Mouse (Mus musculus) cortical plate, adult 2 months (tissue): Measurements from ENCODE around the gene Cwh43. TPM values are rescaled to one million over a fixed set of nuclear protein-coding genes. Genes with fewer than 3 reads are reported as not detected.
"Not testable (repeated sequence)": the region's sequence is repeated elsewhere in the genome, so short reads cannot be mapped to it uniquely, and the experiment has no call there.

ENCODE experiments used
- H3K27ac ChIP-seq: fragments of 200-500 bp; 2 replicates; pipeline ENCODE4 v1.5.1; 2012; ENCODE audit warnings: low read length, control low read depth, inconsistent platforms; ENCODE audit not compliant: insufficient read depth
- H3K4me1 ChIP-seq: fragments of 200-500 bp; 2 replicates; pipeline ENCODE4 v1.6.1; 2011; ENCODE audit warnings: low read length; ENCODE audit not compliant: control insufficient read depth, insufficient read depth
- H3K4me3 ChIP-seq: fragments of 200-500 bp; 2 replicates; pipeline ENCODE4 v1.5.1; 2011; ENCODE audit warnings: mild to moderate bottlenecking, low read length, control low read depth; ENCODE audit not compliant: insufficient read depth
- CTCF ChIP-seq: fragments of 200-500 bp; IDR thresholded peaks from 2 replicates; pipeline ENCODE4 v1.5.1; 2011; ENCODE audit warnings: mild to moderate bottlenecking, control low read depth, low read length; ENCODE audit not compliant: insufficient read depth; ENCODE audit errors: extremely low read depth
- POLR2A ChIP-seq: fragments of 200-500 bp; IDR thresholded peaks from 2 replicates; pipeline ENCODE4 v1.6.1; 2011; ENCODE audit warnings: mild to moderate bottlenecking, low read length, control low read depth; ENCODE audit not compliant: insufficient read depth; ENCODE audit errors: extremely low read depth
- polyA plus RNA-seq: library from polyadenylated mRNA; depleted of rRNA; stranded (reverse); fragments of >200 nt; gene quantifications from 2 replicates; pipeline ENCODE4 v1.2.3, GENCODE M21; 2012

Cwh43 gene
- polyA plus RNA-seq, 1 experiment = 2.8 TPM

DNA sequence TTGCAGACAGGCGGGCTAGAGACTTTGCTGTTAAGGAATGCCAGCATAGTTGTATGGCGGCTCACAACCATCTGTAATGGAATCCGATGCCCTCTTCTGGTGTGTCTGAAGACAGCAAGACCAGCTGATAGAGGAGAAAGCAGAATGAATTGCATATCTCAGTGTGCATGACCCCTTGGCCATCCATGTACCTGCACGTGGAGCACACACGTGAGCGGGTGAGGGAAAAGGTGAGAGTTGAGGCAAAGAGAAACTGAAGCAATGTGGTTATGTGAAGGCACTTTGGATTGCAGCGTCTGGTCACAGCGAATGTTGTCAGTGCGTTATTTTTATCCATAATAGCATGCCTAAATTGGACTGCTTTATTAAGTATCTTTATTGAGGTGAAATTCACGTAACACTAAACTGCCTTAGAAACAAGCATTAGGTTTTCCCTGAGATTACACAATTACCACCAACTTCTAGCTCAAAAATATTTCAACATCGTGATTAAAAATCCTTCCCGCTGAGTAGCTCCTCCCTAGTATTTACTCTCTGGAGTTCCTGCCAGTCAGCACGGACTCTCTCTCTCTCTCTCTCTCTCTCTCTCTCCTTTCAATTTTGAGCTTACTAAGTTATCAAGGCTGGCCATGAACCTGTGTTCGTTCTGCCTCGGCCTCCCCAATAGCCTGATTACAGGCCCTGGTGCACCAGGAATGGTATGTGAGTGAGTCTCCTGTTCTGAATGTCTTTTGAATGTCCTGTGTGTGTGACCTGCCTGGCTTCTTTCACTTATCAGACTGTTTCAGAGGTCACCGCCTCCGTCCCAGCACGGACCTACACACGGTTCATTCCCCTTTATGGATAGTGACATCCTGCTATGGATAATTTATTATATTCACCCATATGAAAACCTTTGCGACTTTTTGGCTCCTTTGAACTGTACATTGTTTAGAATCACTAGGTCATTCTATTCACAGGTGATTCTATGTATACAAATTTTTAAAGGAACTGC lies 68.8 kb downstream of the Cwh43 start:
- TF ChIP-seq CTCF (no peak), POLR2A (no peak)
- H3K4me1 ChIP-seq = no peaks in the 10 kb centered on the region
- no peak overlapping the region for H3K27ac ChIP-seq
- no peak overlapping the region for H3K4me3 ChIP-seq

DNA sequence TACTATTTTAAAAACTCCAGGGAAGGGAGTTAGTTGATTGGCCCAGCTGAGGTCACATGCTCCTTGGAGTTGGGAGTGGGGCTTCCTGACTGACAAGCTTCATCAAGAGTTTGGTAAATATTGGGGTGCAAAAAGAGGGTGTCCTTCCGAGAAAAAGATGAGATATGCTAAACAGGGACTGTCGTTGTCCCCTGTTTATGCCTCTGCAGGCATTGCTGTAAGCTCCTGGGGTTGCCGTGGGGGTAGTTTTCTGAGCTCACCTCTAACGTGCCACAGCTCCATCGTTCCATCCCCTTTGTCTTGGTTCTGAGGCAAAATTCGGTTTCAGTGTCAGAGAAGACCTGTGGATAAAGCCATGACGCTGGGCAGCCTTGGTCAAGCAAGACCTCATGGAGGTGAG lies 74.8 kb downstream of the Cwh43 start, which contains the start of gene Dcun1d4:
Gene Dcun1d4, plus strand, starts transcription at position 301 of the 400 bp plus-strand sequence.
- Histone ChIP-seq H3K4me3 (no peak within 1 kb of the TSS), H3K27ac (no peak within 1 kb of the TSS), H3K4me1 (peaks cover 1% of the 10 kb centered on the region; the same call in 1 of the 2 replicates)
- TF ChIP-seq POLR2A (no peak), CTCF (no peak)

DNA sequence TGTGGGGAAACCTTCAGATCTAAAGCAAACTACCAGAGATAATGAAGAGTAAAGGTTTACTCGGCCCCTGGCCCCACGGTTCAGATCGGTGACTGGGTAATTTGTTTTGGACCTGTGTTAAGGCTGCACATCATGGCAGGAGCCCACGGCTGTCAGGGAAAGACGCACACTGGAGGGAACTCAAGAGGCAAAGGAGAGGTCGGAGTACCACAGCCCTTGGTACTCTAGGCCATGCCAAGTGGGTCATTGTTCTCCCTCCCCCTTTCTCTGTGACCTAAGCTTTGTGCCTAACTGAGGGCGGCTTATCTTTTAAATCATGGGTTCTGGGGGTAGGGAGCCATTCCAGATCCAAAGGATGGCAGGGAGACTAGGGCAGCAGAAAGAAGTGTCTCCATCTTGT lies 75.5 kb downstream of the Cwh43 start:
- H3K4me1 ChIP-seq = peaks cover 1% of the 10 kb centered on the region; the same call in 1 of the 2 replicates
- TF ChIP-seq POLR2A = no peak
- TF ChIP-seq CTCF = no peak
- no peak overlapping the region for H3K27ac ChIP-seq

DNA sequence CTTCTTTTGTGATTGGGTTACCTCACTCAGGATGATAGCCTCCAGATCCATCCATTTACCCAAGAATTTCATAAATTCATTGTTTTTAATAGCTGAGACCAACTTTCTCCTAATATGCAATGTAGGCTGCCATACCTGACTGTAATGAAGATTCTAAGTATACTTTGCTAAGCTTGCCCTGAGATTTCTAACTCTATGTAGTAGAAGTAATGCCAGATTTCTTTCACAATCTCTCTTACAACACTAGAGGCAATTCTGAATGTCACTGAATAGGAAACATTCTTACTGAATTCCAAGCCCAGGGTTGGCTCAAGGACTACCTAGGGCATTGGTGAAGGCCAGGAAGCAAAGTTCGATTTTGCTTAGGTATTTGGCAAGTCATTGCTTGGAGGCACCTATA lies 76.5 kb downstream of the Cwh43 start:
- not testable (repeated sequence) for H3K4me1 ChIP-seq, H3K4me3 ChIP-seq, H3K27ac ChIP-seq

More for the DNA sequence above, 75.5 kb downstream of the Cwh43 start:
- H3K4me3 ChIP-seq = no peak overlapping the region

DNA sequence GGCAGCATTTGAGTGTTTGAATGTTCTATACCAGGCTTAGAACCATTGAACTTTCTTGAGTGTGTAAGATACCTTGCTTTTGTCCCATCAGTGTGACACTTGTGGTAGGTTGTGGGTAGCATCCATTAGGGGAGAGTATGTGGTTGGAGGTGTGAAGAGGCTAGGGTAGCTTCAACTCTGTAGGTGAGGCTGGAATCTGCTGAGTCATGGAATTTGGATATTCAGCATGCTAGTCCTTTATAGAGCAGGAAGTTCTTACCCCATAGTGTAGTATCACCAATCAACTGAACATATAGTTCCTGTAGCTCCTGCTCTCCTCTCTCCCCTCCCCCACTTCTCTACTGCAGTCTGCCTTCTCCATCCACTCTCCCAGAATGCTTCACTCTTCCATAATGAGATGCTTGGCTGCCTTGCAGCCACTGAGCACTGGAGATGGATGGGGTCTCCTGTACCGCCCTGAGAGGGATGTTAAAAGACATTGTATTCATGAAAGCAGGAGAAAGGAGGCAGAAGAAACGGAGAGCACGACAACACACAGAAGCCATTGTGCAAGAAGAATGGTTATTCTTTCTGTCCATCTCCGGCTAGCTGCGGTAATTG lies 78.2 kb downstream of the Cwh43 start:
- peaks cover 1% of the 10 kb centered on the region; the same call in 1 of the 2 replicates for H3K4me1 ChIP-seq
- H3K27ac ChIP-seq = no peak overlapping the region; the same call in 1 of the 2 replicates

DNA sequence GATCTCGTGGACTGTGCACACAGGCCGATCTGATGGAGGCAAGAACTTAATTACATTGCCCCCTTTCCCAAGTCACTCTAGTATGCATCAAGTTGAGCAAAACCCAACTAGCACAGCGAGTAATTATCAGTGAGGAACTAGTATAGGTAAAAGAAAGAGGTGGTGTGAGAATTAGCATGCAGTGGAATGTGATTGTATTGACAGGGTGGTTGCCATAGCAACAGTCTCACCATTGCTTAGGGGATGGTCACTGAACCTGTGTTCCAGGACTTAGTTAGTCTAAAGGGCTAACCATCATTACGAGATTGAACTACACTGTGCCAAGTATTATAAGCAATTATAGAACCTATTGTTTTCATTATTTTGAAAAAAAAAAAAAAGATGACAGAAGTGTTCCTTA lies 80.6 kb downstream of the Cwh43 start:
- no peak overlapping the region for H3K4me3 ChIP-seq
- H3K4me1 ChIP-seq = peaks cover 1% of the 10 kb centered on the region
- H3K27ac ChIP-seq = no peak overlapping the region
- TF ChIP-seq CTCF (no peak), POLR2A (no peak)

More for the DNA sequence above, 78.2 kb downstream of the Cwh43 start:
- peak overlapping the region; percentile 28 for H3K4me3 ChIP-seq
- TF ChIP-seq CTCF (no peak), POLR2A (no peak)

DNA sequence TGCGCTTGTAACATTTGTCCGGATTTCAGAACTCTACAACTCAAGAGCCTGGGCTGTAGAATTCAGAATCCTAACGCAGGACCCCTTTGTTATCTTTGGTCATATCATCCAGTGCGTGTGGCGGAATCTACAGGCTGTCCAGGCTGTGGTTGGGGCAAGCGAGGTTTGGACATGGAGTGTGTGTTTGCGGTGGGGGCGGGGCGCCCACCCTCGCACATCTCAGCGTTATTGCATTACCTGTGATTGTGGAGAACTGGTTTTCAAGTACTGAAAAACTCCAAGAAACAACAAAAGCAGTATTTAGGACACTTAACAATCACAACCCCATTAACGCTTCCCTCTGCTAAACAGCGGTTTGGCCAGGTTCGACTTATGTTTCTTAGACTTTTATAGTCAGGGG lies 84.0 kb downstream of the Cwh43 start:
- H3K4me1 ChIP-seq = no peaks in the 10 kb centered on the region; the same call in 1 of the 2 replicates
- no peak overlapping the region for H3K27ac ChIP-seq
- H3K4me3 ChIP-seq = peak overlapping the region; percentile 83
- no peak for TF ChIP-seq CTCF
- no peak for TF ChIP-seq POLR2A

DNA sequence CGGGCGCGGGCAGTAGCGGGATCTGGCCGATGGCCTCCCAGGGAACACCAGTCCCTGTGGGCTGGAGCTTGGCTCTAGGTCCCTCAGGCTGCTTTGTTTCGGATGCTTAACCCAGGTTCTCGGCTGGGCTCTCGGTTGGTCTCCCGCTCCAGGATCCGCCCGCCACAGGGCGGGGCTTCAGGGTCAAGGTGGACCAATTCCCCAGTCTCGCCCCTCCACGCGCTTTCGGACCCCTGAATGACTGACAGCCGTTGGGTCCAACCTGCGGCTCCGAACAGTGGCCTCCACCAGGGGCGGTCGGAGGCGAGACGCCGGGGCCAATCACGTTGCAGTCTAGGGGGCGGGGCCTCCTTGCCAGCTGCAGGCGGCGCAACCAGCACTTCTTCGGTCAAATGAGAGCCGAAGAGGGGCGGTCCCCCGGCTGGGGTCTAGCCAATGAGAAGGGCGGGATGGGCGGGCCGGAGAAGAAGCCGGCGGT lies 84.8 kb downstream of the Cwh43 start:
- Histone ChIP-seq H3K4me1 (no peaks in the 10 kb centered on the region; the same call in 1 of the 2 replicates), H3K27ac (0 out of 2 replicates have a peak overlapping the region, but pooled peaks have one; percentile 12), H3K4me3 (peak overlapping the region; percentile 83)
- TF ChIP-seq POLR2A = peak; percentile 75; the same call in 1 of the 2 replicates
- no peak for TF ChIP-seq CTCF

DNA sequence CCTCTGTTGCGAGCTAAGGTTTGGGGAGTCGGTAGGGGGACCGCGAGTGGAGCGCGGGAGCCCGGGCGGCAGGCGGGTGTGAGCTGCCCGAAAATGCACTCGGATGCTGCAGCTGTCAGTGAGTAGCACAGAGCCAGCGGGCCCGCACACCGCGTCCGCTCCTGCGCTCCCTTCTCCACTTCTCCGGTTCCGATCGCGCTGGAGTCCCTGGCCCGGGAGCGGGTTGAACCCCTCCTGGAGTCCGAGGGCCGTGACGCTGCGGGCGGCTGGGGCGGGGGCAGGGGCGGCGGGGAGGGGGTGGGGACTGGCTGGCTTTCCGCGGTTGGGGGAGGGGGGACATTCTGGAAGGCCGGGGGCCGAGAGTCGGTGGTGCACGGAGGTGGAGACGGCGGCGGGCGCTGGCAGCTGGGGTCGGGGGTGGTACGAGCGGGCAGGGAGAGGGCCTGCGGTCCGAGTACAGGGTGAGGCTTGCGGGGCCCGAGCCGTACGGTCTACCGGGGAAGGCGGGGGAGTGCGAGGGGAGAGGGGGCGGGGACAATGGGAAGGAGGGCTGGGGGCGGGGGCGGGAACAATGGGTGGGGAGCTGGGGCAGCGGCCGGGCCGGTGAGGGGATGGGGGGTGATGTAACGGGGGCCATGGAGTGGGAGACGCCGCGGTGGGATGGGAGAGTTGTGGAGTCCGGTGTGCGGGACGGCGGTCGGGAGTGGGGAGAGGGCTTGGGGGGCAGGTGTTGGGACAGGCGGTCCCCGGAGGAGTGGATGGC lies 85.4 kb downstream of the Cwh43 start:
- Histone ChIP-seq H3K4me1 (no peaks in the 10 kb centered on the region; the same call in 1 of the 2 replicates), H3K27ac (peak overlapping the region; percentile 79), H3K4me3 (peak overlapping the region; percentile 83)
- TF ChIP-seq POLR2A = peak; percentile 76; the same call in 1 of the 2 replicates
- TF ChIP-seq CTCF = no peak
